Mouse (Mus musculus) CD4-positive, CD25-positive, alpha-beta regulatory T cell, adult 4 months (primary cell): ENCODE measurements around the gene Gmpr. TPM values are rescaled to one million over a fixed set of nuclear protein-coding genes. Genes with fewer than 3 reads are reported as not detected.

Experiments
- ATAC-seq: one replicate; pipeline ENCODE4 v1.8.0; 2017
- polyA plus RNA-seq, 2 experiments: library from polyadenylated mRNA; unstranded; fragments of 100-300 nt; shearing (Covaris generic); gene quantifications; one replicate each; pipeline ENCODE4 v1.2.1; 2017

Gene Gmpr
- polyA plus RNA-seq, 2 experiments from 2014 or later, result 0.46 TPM; not detected in 1

GRCm38 (mm10) chr13:45545974-45546373 is 38.7 kb downstream of the Gmpr start:
- ATAC-seq, result no peak

GRCm38 (mm10) chr13:45546946-45547345 is 39.7 kb downstream of the Gmpr start:
- ATAC-seq, result no peak

- ATAC-seq, result no peak
Measured at GRCm38 (mm10) chr13:45547549-45547948, 40.3 kb downstream of the Gmpr start.

- no peak for ATAC-seq
Measured at GRCm38 (mm10) chr13:45553674-45554073, 46.4 kb downstream of the Gmpr start.

- no peak for ATAC-seq
Measured at GRCm38 (mm10) chr13:45558367-45558766, 51.1 kb downstream of the Gmpr start.

GRCm38 (mm10) chr13:45559258-45559657 is 52.0 kb downstream of the Gmpr start:
- ATAC-seq, result no peak

- ATAC-seq, result no peak
Measured at GRCm38 (mm10) chr13:45560543-45560942, 53.3 kb downstream of the Gmpr start.

- ATAC-seq, result no peak
Measured at GRCm38 (mm10) chr13:45562011-45562410, 54.8 kb downstream of the Gmpr start.

- ATAC-seq, result no peak
Measured at GRCm38 (mm10) chr13:45564946-45565345, 57.7 kb downstream of the Gmpr start.

GRCm38 (mm10) chr13:45569932-45570331 is 62.7 kb downstream of the Gmpr start:
- ATAC-seq, result no peak

GRCm38 (mm10) chr13:45571795-45572262 is 64.6 kb downstream of the Gmpr start:
- ATAC-seq, result peak; percentile 58

- ATAC-seq, result peak; percentile 57
Measured at GRCm38 (mm10) chr13:45572768-45573167, 65.5 kb downstream of the Gmpr start.

GRCm38 (mm10) chr13:45576185-45576584 is 68.9 kb downstream of the Gmpr start:
- no peak for ATAC-seq

GRCm38 (mm10) chr13:45577366-45577765 is 70.1 kb downstream of the Gmpr start:
- ATAC-seq, result no peak

- ATAC-seq, result no peak
Measured at GRCm38 (mm10) chr13:45577784-45578183, 70.5 kb downstream of the Gmpr start.

GRCm38 (mm10) chr13:45579751-45580150 is 72.5 kb downstream of the Gmpr start:
- ATAC-seq, result no peak

GRCm38 (mm10) chr13:45582294-45582693 is 75.0 kb downstream of the Gmpr start:
- no peak for ATAC-seq

- no peak for ATAC-seq
Measured at GRCm38 (mm10) chr13:45583061-45583460, 75.8 kb downstream of the Gmpr start.

GRCm38 (mm10) chr13:45590898-45591297 is 83.7 kb downstream of the Gmpr start:
- no peak for ATAC-seq

- no peak for ATAC-seq
Measured at GRCm38 (mm10) chr13:45593914-45594313, 86.7 kb downstream of the Gmpr start.

- no peak for ATAC-seq
Measured at GRCm38 (mm10) chr13:45595416-45595815, 88.2 kb downstream of the Gmpr start.

- no peak for ATAC-seq
Measured at GRCm38 (mm10) chr13:45599831-45600230, 92.6 kb downstream of the Gmpr start.

- no peak for ATAC-seq
Measured at GRCm38 (mm10) chr13:45600443-45600842, 93.2 kb downstream of the Gmpr start.
